In the genomic region with DNA sequence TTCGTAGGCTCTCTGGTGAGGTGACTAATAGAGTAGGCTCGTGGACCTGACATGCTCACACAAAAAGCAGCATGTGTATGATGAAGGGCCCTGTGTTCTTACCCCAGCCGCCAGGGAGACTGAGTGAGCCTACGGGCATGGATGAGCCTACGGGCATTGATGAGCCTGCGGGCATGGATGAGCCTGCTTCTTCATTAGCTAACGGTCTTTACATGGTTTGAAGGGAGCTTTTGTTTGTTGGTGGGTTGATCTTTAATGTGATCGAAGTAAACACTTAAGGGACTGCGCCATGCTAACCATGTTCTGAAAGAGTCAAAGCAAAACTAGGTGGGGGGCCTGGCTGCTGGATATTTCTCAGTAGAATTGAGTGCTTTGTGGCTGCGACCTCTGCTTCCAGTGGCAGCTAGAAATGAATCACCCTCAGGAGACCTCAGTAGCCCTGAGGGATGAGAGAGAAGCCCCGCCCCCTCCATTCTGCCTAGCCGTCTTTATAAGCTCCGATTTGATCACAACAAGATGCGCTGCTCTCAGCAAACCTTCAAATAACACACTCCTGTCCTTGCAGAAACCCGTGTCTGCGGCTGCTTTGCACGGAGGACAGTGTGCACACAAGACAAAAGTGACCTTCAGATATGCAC, we compare ENCODE assay signal across 14 mouse cellular contexts.
A peak's percentile ranks its signal among the peaks of the same experiment; 100 is the strongest.
DNase-seq lines count a peak whose midpoint lies in the region; ATAC-seq and TF ChIP-seq lines count a peak whose summit lies in the region.
"Had no signal": no experiment of that assay in that cellular context is flagged by ENCODE, and none has a peak within 500 bp of the region (broad histone marks: within the 10 kb centered on the region; RNA-seq: fewer than 3 reads in every experiment).

No protein-coding gene starts in this region.

- peaks cover 8% of the 10 kb centered on the region; the same call in 1 of the 2 replicates for H3K4me1 ChIP-seq in kidney, adult 2 months (ENCODE audit: control insufficient read depth, insufficient read depth, low read length)
- no peaks in the 10 kb centered on the region; the same call in 1 of the 2 replicates for H3K4me1 ChIP-seq in embryonic facial prominence, embryonic 14.5 days (ENCODE audit: control insufficient read depth, insufficient read depth, low read length)
- H3K4me1 ChIP-seq in hindbrain, embryonic 13.5 days (replicated peaks) = peaks cover 17% of the 10 kb centered on the region
- H3K4me1 ChIP-seq in stomach, embryonic 15.5 days = peaks cover 17% of the 10 kb centered on the region; the same call in 1 of the 2 replicates
- H3K4me1 ChIP-seq: liver, embryonic 12.5 days had no signal

- no peaks in the 10 kb centered on the region for H3K36me3 ChIP-seq in kidney, adult 2 months (ENCODE audit: control insufficient read depth, insufficient read depth, low read length)
- no peaks in the 10 kb centered on the region for H3K36me3 ChIP-seq in embryonic facial prominence, embryonic 14.5 days (ENCODE audit: control insufficient read depth, insufficient read depth, low read length)
- H3K36me3 ChIP-seq in hindbrain, embryonic 13.5 days = no peaks in the 10 kb centered on the region
- no peaks in the 10 kb centered on the region for H3K36me3 ChIP-seq in stomach, embryonic 15.5 days
- H3K36me3 ChIP-seq: liver, embryonic 12.5 days had no signal

- H3K9me3 ChIP-seq in embryonic facial prominence, embryonic 14.5 days (ENCODE audit: control insufficient read depth, low read length) = no peaks in the 10 kb centered on the region
- H3K9me3 ChIP-seq in hindbrain, embryonic 13.5 days = no peaks in the 10 kb centered on the region
- no peaks in the 10 kb centered on the region for H3K9me3 ChIP-seq in stomach, embryonic 15.5 days
- H3K9me3 ChIP-seq: liver, embryonic 12.5 days had no signal

- WGBS in kidney, adult 2 months = 81% methylated on average over 17 of the region's 17 CpGs
- 66% methylated on average over 17 of the region's 17 CpGs for WGBS in embryonic facial prominence, embryonic 14.5 days
- 59% methylated on average over 17 of the region's 17 CpGs for WGBS in hindbrain, embryonic 13.5 days
- 75% methylated on average over 17 of the region's 17 CpGs for WGBS in stomach, embryonic 15.5 days

- no peaks in the 10 kb centered on the region for H3K27me3 ChIP-seq in kidney, adult 2 months (replicated peaks; ENCODE audit: control insufficient read depth, insufficient read depth, low read length)
- no peaks in the 10 kb centered on the region for H3K27me3 ChIP-seq in embryonic facial prominence, embryonic 14.5 days (replicated peaks; ENCODE audit: control insufficient read depth, insufficient read depth, low read length)
- no peaks in the 10 kb centered on the region for H3K27me3 ChIP-seq in hindbrain, embryonic 13.5 days
- H3K27me3 ChIP-seq in stomach, embryonic 15.5 days (replicated peaks) = no peaks in the 10 kb centered on the region
- H3K27me3 ChIP-seq: liver, embryonic 12.5 days had no signal

- peak; percentile 22; the same call in 1 of the 2 replicates for ATAC-seq in embryonic facial prominence, embryonic 14.5 days (ENCODE audit: low read depth)
- 0 out of 2 replicates have a peak, but pooled peaks have one; percentile 32 for ATAC-seq in hindbrain, embryonic 13.5 days (ENCODE audit: low FRiP score)
- no peak; the same call in 1 of the 2 replicates for ATAC-seq in stomach, embryonic 15.5 days (ENCODE audit: insufficient read depth, low FRiP score, low read depth)
- no peak for ATAC-seq in CD4-positive, CD25-positive, alpha-beta regulatory T cell, adult 4 months
- ATAC-seq: liver, embryonic 12.5 days had no signal

- no peak overlapping the region for H3K9ac ChIP-seq in embryonic facial prominence, embryonic 14.5 days (ENCODE audit: low read depth, low read length)
- no peak overlapping the region for H3K9ac ChIP-seq in hindbrain, embryonic 13.5 days
- H3K9ac ChIP-seq in stomach, embryonic 15.5 days = no peak overlapping the region
- H3K9ac ChIP-seq: liver, embryonic 12.5 days had no signal

- no peak overlapping the region for H3K4me2 ChIP-seq in embryonic facial prominence, embryonic 14.5 days (ENCODE audit: low read depth, low read length)
- H3K4me2 ChIP-seq in hindbrain, embryonic 13.5 days = no peak overlapping the region
- no peak overlapping the region for H3K4me2 ChIP-seq in stomach, embryonic 15.5 days
- H3K4me2 ChIP-seq: liver, embryonic 12.5 days had no signal

- DNase-seq in kidney, postnatal 4 days = peak; percentile 51 to 59
- DNase-seq in kidney, adult 2 months = no peak
- no peak for DNase-seq in embryonic facial prominence, embryonic 14.5 days (ENCODE audit: low spot score)
- no peak for DNase-seq in layer of hippocampus, postnatal 10 days (ENCODE audit: low spot score in 2 of 2)
- DNase-seq in thymus, postnatal 4 days = no peak
- DNase-seq: cerebellum, adult 9-10 months; kidney, adult 9 months; lung, postnatal 14 days; spleen, adult 18-20 months; thymus, adult 2 months had no signal

- no peak for TF ChIP-seq CTCF in kidney, adult 2 months (conservative IDR thresholded peaks at IDR 0.05; ENCODE audit: insufficient read depth, insufficient read length, low read depth, low read length)

- no peak overlapping the region for H3K27ac ChIP-seq in kidney, adult 2 months (ENCODE audit: insufficient read depth, low read depth, low read length)
- H3K27ac ChIP-seq in embryonic facial prominence, embryonic 14.5 days (replicated peaks; ENCODE audit: low read depth, low read length) = no peak overlapping the region
- H3K27ac ChIP-seq in hindbrain, embryonic 13.5 days = peak overlapping the region; percentile 67
- H3K27ac ChIP-seq in stomach, embryonic 15.5 days = peak overlapping the region; percentile 21; the same call in 1 of the 2 replicates
- H3K27ac ChIP-seq: liver, embryonic 12.5 days had no signal

- H3K4me3 ChIP-seq in kidney, adult 2 months (ENCODE audit: insufficient read depth, low read depth, low read length) = no peak overlapping the region
- H3K4me3 ChIP-seq in embryonic facial prominence, embryonic 14.5 days (ENCODE audit: low read depth, low read length) = no peak overlapping the region
- no peak overlapping the region for H3K4me3 ChIP-seq in hindbrain, embryonic 13.5 days
- H3K4me3 ChIP-seq in stomach, embryonic 15.5 days (replicated peaks) = no peak overlapping the region
- H3K4me3 ChIP-seq: liver, embryonic 12.5 days had no signal

- TF ChIP-seq POLR2A in kidney, adult 2 months (IDR thresholded peaks at IDR 0.05; ENCODE audit: low read depth, low read length) = no peak

Comparison
In these comparisons a context has a peak if more than half of its experiments do, and no peak if none do; other contexts are left out.
1. DNase-seq: peak in kidney, postnatal 4 days (2 of 2); none in kidney, adult 2 months (single experiment), embryonic facial prominence, embryonic 14.5 days (single experiment), layer of hippocampus, postnatal 10 days (0 of 2) and thymus, postnatal 4 days (single experiment).
2. H3K27ac ChIP-seq: peak in hindbrain, embryonic 13.5 days (single experiment) and stomach, embryonic 15.5 days (single experiment); none in kidney, adult 2 months (single experiment) and embryonic facial prominence, embryonic 14.5 days (single experiment).
3. ATAC-seq: peak in embryonic facial prominence, embryonic 14.5 days (single experiment) and hindbrain, embryonic 13.5 days (single experiment); none in stomach, embryonic 15.5 days (single experiment) and CD4-positive, CD25-positive, alpha-beta regulatory T cell, adult 4 months (single experiment).